Mouse (Mus musculus) CD4-positive, CD25-positive, alpha-beta regulatory T cell (primary cell): ENCODE results near the gene Fbxw14. TPM values are rescaled to one million over a fixed set of nuclear protein-coding genes. Genes with fewer than 3 reads are reported as not detected.

Experiments
- polyA plus RNA-seq: library from polyadenylated mRNA; unstranded; fragments of 100-300 nt; shearing (Covaris generic); gene quantifications from one replicate; pipeline ENCODE4 v1.2.1, GENCODE M21; 2017

The Fbxw14 gene
- polyA plus RNA-seq = not detected

DNA sequence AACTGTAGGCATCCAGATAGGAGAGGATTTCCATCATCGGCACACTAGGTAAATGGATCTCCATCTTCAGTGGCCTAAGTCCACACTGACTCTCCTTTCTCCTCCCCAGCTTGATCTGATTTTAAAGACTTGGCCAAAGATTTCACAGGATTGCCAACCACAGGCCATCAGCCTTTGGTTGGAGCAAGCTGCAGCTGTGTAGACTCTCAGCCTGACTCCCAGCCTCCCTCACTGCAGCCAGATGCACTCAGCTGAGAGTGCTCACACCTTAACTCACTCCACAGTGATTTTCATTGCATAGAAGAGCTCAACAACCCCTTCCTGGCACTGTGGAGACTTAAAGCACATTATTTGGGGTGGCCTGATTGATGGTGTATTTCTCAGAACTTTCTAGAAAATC, at the start of gene Fbxw14:
Fbxw14 (minus strand) TSS at position 101 of the 400 bp plus-strand sequence.

GRCm38 (mm10) chr9:109234654-109235053, 52.8 kb downstream of the Fbxw14 start, which contains the start of gene Fbxw20:
TSS of gene Fbxw20 (minus strand) at chr9:109234754.

Other genes with a start within 250 kb of the Fbxw14 start
- gene Shisa5, start 249.1 kb downstream of the Fbxw14 start, polyA plus RNA-seq = 4,571 TPM
- 88.7 TPM for gene Trex1, start 227.9 kb downstream of the Fbxw14 start, polyA plus RNA-seq
- 26.6 TPM for gene Atrip, start 213.6 kb downstream of the Fbxw14 start, polyA plus RNA-seq
- 16.7 TPM for gene Ccdc51, start 205.2 kb downstream of the Fbxw14 start, polyA plus RNA-seq
- gene Tma7, start 205.1 kb downstream of the Fbxw14 start, polyA plus RNA-seq = 529 TPM
- 2.9 TPM for gene Plxnb1, start 192.3 kb downstream of the Fbxw14 start, polyA plus RNA-seq
- gene Fbxw21, start 125.6 kb downstream of the Fbxw14 start, polyA plus RNA-seq = not detected
- gene Fbxw13, start 91.7 kb downstream of the Fbxw14 start, polyA plus RNA-seq = not detected
- 0.07 TPM for gene Fbxw20, start 52.9 kb downstream of the Fbxw14 start, polyA plus RNA-seq
- not detected for gene Fbxw28, start 52.0 kb upstream of the Fbxw14 start, polyA plus RNA-seq
- not detected for gene Fbxw22, start 116.6 kb upstream of the Fbxw14 start, polyA plus RNA-seq
- gene Fbxw16, start 161.5 kb upstream of the Fbxw14 start, polyA plus RNA-seq = not detected
- gene Fbxw19, start 208.2 kb upstream of the Fbxw14 start, polyA plus RNA-seq = not detected